Mouse (Mus musculus) small intestine, adult 2 months (tissue): ENCODE results near the gene Apobec3. TPM values are rescaled to one million over a fixed set of nuclear protein-coding genes. Genes with fewer than 3 reads are reported as not detected.

ENCODE experiments used
- H3K27ac ChIP-seq: fragments of 200-500 bp; 2 replicates; pipeline ENCODE4 v1.5.1; 2012; ENCODE audit warnings: low read depth, low read length, control low read depth, inconsistent platforms; ENCODE audit not compliant: insufficient read depth
- H3K27me3 ChIP-seq: fragments of 200-500 bp; 2 replicates; pipeline ENCODE4 v1.6.1; 2012; ENCODE audit warnings: mild to moderate bottlenecking, moderate library complexity, low read length, inconsistent platforms; ENCODE audit not compliant: control insufficient read depth, insufficient read depth
- H3K36me3 ChIP-seq: fragments of 200-500 bp; 2 replicates; pipeline ENCODE4 v1.6.1; 2012; ENCODE audit warnings: mild to moderate bottlenecking, low read length, control low read depth, inconsistent platforms; ENCODE audit not compliant: control insufficient read depth, insufficient read depth
- H3K4me1 ChIP-seq: fragments of 200-500 bp; 2 replicates; pipeline ENCODE4 v1.6.1; 2012; ENCODE audit warnings: low read length, inconsistent platforms, mixed read lengths; ENCODE audit not compliant: control insufficient read depth, insufficient read depth, insufficient read length
- H3K4me3 ChIP-seq: fragments of 200-500 bp; 2 replicates; pipeline ENCODE4 v1.5.1; 2012; ENCODE audit warnings: low read depth, mild to moderate bottlenecking, control low read depth, inconsistent platforms, low read length, moderate library complexity
- CTCF ChIP-seq: fragments of 200-500 bp; IDR thresholded peaks from 2 replicates; pipeline ENCODE4 v1.5.1; 2012; ENCODE audit warnings: low read depth, mild to moderate bottlenecking, control low read depth, inconsistent platforms, low read length, moderate library complexity, mixed read lengths; ENCODE audit not compliant: insufficient replicate concordance, insufficient read length; ENCODE audit errors: extremely low read depth
- POLR2A ChIP-seq: fragments of 200-500 bp; IDR thresholded peaks from 2 replicates; pipeline ENCODE4 v1.6.1; 2012; ENCODE audit warnings: low read depth, mild to moderate bottlenecking, control low read depth, inconsistent platforms, low read length, moderate library complexity
- WGBS: fragments of 180-500 bp; shearing (Covaris S2); methylation state at CpG from one replicate; pipeline ENCODE4 v1.1.7; 2018; 5-methylcytosine and 5-hydroxymethylcytosine counted together
- polyA plus RNA-seq: library from polyadenylated mRNA; depleted of rRNA; stranded (reverse); fragments of >200 nt; gene quantifications from 2 replicates; pipeline ENCODE4 v1.2.3, GENCODE M21; 2012

Gene Apobec3
- polyA plus RNA-seq, 1 experiment, result 21.1 TPM

DNA sequence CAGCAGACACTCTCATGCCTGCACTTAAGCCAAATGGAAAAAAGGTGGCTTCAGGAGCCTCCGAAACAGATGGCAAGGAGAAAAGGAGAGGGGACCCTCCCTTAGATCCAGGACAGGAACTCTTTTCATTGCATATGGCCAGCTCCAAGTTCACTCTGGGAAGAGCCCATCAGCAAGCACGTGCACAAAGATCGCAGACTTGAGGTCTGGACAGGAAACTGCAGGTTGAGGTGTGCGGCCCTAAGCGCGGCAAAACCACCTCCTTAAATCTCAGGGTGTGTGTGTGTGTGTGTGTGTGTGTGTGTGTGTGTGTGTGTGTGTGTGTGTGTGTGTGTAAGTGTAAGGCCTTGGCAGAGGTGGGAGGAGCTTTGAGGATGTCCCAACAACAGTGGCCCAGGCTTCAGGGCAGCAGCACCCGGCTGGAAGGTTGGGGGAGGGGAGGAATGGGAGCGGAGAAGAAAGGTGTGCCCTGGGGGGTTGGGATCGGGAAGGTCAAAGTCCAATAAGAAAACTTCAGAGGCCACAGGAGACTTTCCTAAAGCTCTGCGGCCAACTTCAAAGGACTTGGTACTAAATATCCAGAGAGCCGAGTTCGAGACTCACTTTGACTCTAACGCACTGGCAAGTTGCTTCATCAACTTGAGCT lies 40.2 kb downstream of the Apobec3 start:
- Histone ChIP-seq H3K36me3 (no peaks in the 10 kb centered on the region), H3K4me1 (peaks cover 21% of the 10 kb centered on the region; the same call in 1 of the 2 replicates), H3K27me3 (peaks cover 14% of the 10 kb centered on the region), H3K4me3 (peak overlapping the region; percentile 76), H3K27ac (peak overlapping the region; percentile 47)
- no peak for TF ChIP-seq CTCF
- WGBS, result 27% methylated on average over 13 of the region's 13 CpGs

DNA sequence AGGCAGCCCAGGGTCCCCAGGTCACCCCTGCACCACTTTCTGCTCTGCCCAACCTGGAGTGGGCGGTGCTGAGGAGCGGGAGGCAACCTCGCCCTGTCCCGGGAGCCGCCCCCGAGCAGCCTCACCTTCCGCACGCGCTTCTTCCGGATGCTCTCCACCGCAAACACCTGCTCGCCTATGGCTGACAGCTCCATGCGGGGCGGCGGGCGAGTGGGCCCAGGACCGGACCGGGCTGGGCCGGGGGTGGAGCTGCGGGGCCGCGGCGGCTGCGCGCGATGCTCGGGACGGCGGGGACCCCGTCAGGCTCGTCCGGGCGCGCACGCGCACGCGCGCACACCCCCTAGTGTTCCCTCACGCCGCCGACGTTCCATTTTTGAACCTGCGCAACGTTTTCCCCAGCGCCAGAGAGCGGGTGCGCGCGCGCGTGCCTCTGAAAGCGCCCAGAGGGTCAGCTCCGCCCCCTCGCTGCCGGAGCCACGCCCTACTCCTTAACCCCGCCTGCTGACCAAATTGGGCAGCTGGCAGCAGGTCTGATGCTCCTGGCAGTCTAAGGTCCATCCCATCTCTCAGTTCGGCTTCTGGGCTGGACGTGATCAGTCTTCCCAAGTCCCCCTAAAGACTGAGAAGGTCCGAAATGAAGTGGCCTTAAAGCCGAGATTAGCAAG lies 41.0 kb downstream of the Apobec3 start:
- TF ChIP-seq POLR2A (no peak), CTCF (no peak)
- WGBS, result under 1% methylated on average over 62 of the region's 62 CpGs
- Histone ChIP-seq H3K27me3 (peaks cover 14% of the 10 kb centered on the region), H3K27ac (peak overlapping the region; percentile 47), H3K4me1 (peaks cover 18% of the 10 kb centered on the region; the same call in 1 of the 2 replicates), H3K4me3 (peak overlapping the region; percentile 76), H3K36me3 (no peaks in the 10 kb centered on the region)

DNA sequence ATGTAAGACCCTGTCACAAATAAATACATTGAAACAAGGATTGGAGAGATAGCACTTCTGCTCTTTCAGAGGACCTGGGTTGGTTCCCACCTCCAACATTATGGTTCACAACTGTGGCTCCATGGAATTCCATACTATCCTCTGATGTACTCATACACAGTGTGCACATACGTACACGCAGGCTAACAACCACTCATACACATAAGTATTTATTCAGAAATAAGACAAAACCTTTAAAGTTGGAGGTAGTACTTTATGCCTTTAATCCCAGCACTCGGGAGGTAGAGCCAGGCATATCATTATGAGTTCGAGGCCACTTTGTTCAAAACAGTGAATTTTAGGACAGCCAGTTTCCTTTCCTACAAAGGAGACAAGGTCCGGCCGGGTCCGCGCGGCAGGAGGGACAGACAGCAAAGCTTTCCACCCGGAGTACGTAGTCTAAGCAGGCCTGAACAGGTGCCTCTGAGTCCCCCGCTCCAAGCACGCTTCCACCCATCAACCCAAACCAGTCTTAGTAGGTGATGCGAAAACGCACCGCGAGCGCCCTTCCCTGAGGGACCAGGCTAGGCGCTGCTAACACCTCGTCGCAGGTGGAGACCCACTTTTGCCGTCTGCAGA lies 41.7 kb downstream of the Apobec3 start:
- Histone ChIP-seq H3K27me3 (peaks cover 14% of the 10 kb centered on the region), H3K4me3 (peak overlapping the region; percentile 38), H3K27ac (no peak overlapping the region), H3K4me1 (peaks cover 14% of the 10 kb centered on the region; the same call in 1 of the 2 replicates), H3K36me3 (no peaks in the 10 kb centered on the region)
- WGBS, result 18% methylated on average over 22 of the region's 22 CpGs
- no peak for TF ChIP-seq CTCF
- peak; percentile 28; the same call in 1 of the 2 replicates for TF ChIP-seq POLR2A

DNA sequence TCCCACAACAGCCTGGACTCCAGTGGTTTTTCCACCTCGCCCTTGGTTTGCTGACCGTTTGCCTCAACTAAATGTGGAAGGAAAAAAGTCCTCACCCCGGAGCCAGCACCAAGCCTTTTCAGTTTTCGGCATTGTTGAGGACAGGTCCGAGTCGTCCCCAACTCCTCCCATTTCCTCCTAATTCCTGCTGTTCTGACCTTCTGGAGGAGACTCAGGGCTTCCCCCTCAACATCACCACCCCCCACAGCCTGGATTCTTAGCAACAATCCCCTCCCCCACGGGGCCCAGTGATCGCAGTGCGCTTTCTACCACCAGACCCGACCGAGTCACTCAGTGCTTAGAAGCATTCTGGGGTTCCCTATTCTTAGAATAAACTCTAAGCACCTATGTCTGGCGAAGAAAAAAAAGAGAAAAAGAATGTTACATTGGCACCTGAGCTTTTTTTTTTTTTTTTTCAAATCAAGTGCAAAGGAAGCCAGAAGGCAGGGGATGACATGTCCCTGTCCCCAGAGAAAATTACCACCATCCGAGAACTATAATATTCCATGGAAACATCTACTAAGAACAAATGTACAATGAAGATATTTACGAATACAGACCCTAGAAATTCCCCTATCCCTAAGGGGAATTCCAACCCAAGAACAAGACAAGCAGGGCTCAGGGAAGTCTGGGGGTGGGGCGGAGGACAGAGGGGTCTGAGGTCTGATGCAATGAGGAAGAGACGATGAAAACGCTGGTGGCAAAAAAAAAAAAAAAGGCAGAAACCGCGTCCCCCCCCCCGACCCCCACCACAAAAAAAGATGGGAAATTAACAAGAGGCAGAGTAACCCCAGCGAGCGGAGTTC lies 42.4 kb downstream of the Apobec3 start:
- no peak overlapping the region for H3K27ac ChIP-seq
- WGBS, result 13% methylated on average over 22 of the region's 22 CpGs

DNA sequence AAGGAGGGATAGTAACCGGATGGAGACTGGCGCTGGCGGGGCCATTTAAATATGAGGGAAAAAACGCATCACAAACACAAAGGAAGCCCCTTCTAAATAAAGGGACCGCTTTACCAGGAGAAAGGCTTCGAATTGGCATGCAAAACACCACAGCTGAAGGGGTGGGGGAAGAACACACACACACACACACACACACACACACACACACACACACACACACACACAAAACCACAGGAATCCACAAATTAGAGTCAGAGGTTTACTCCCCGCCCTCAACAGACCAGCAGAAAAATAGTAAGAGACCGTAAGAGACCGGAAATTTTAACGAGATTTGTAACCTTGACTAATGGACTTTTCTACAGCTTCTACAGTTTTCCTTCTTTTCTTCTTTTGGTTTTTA lies 43.3 kb downstream of the Apobec3 start:
- TF ChIP-seq POLR2A, result no peak
- no peak for TF ChIP-seq CTCF
- Histone ChIP-seq H3K4me1 (peaks cover 14% of the 10 kb centered on the region; the same call in 1 of the 2 replicates), H3K27ac (no peak overlapping the region), H3K36me3 (no peaks in the 10 kb centered on the region), H3K4me3 (no peak overlapping the region), H3K27me3 (peaks cover 14% of the 10 kb centered on the region)
- WGBS, result 31% methylated on average over 10 of the region's 10 CpGs

More for the DNA sequence above, 42.4 kb downstream of the Apobec3 start:
- H3K27me3 ChIP-seq, result peaks cover 14% of the 10 kb centered on the region
- TF ChIP-seq CTCF (no peak), POLR2A (no peak)
- H3K36me3 ChIP-seq, result no peaks in the 10 kb centered on the region
- peaks cover 14% of the 10 kb centered on the region; the same call in 1 of the 2 replicates for H3K4me1 ChIP-seq
- peak overlapping the region; percentile 38 for H3K4me3 ChIP-seq

DNA sequence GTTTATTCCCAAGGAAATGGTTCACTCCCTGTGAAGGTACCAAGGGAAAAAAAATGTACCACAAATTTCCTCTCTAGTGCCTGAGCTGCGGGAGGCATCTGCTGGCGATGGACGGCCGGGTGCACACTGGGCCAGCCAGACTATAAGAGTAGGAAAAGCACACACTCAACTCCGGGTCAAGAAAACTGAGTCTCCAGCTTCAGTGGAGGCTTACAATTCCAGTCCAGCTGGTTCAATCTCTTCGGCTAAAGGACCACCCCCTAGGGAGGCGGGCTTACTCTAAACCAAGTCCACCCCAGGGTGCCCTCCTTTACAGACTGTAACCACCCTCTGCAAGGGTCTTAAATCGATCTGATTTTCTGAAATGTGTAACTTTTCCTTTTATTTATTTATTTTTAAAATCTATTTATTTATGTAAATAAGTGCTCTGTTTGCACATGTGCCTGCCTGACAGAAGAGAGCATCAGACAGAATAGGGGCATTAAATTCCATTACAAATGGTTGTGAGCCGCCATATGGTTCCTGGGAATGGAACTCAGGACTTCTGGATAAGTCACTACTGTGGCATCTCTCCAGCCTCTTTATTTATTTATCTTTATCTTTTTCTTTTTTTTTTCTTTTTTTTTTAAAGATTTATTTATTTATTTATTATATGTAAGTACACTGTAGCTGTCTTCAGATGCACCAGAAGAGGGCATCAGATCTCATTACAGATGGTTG lies 44.4 kb downstream of the Apobec3 start:
- Histone ChIP-seq H3K27me3 (peaks cover 14% of the 10 kb centered on the region), H3K27ac (no peak overlapping the region), H3K4me3 (no peak overlapping the region), H3K36me3 (no peaks in the 10 kb centered on the region), H3K4me1 (peaks cover 14% of the 10 kb centered on the region; the same call in 1 of the 2 replicates)
- TF ChIP-seq POLR2A, result no peak
- 56% methylated on average over 9 of the region's 9 CpGs for WGBS
